Mouse (Mus musculus) stomach, postnatal 0 days (tissue): ENCODE data around the gene Mrpl43. TPM values are rescaled to one million over a fixed set of nuclear protein-coding genes. Genes with fewer than 3 reads are reported as not detected.

Experiments used
- ATAC-seq: fragments of 200-750 bp; cut with Nextera tagmentation; 2 replicates; pipeline ENCODE4 v1.8.0; 2017; ENCODE audit not compliant: low FRiP score, low TSS enrichment
- DNase-seq: peaks from one replicate; pipeline ENCODE4 v3.0.0-alpha.2; 2016; ENCODE audit warnings: low spot score
- H3K27ac ChIP-seq: fragments of 300-500 bp; sonication (generic); replicated peaks from 2 replicates; pipeline ENCODE4 v1.5.1; 2014; ENCODE audit warnings: mild to moderate bottlenecking, control low read depth
- H3K27me3 ChIP-seq: fragments of 300-500 bp; sonication (generic); 2 replicates; pipeline ENCODE4 v1.6.1; 2014; ENCODE audit warnings: low read length; ENCODE audit not compliant: control insufficient read depth, insufficient read depth
- H3K36me3 ChIP-seq: fragments of 300-500 bp; sonication (generic); 2 replicates; pipeline ENCODE4 v1.6.1; 2014; ENCODE audit warnings: low read length, mixed read lengths; ENCODE audit not compliant: control insufficient read depth, insufficient read depth
- H3K4me1 ChIP-seq: fragments of 300-500 bp; sonication (generic); replicated peaks from 2 replicates; pipeline ENCODE4 v1.6.1; 2014; ENCODE audit warnings: antibody characterized with exemption; ENCODE audit not compliant: control insufficient read depth, insufficient read depth
- H3K4me2 ChIP-seq: fragments of 300-500 bp; sonication (generic); replicated peaks from 2 replicates; pipeline ENCODE4 v1.6.1; 2014; ENCODE audit warnings: low read depth, mild to moderate bottlenecking, control low read depth, moderate library complexity
- H3K4me3 ChIP-seq: fragments of 300-500 bp; sonication (generic); 2 replicates; pipeline ENCODE4 v1.5.1; 2014; ENCODE audit warnings: low read depth, low read length, control low read depth
- H3K9ac ChIP-seq: fragments of 300-500 bp; sonication (generic); 2 replicates; pipeline ENCODE4 v1.6.1; 2014; ENCODE audit warnings: mild to moderate bottlenecking, low read length, control low read depth, mixed read lengths
- H3K9me3 ChIP-seq: fragments of 300-500 bp; sonication (generic); 2 replicates; pipeline ENCODE4 v1.6.1; 2016; ENCODE audit warnings: low read length; ENCODE audit not compliant: control insufficient read depth
- CTCF ChIP-seq: IDR thresholded peaks from 2 replicates; pipeline ENCODE4 v1.5.1; 2016; ENCODE audit warnings: antibody characterized with exemption, low read depth, mild to moderate bottlenecking, moderate library complexity
- EP300 ChIP-seq: optimal IDR thresholded peaks from 2 replicates; pipeline ENCODE3; 2016; ENCODE audit warnings: antibody characterized with exemption
- WGBS: fragments of 180-500 bp; shearing (Covaris S2); extraction: QIAGEN DNeasy Blood & Tissue Kit; methylation state at CpG from one replicate; pipeline ENCODE4 v1.1.7; 2014; 5-methylcytosine and 5-hydroxymethylcytosine counted together
- polyA plus RNA-seq: library from polyadenylated mRNA; unstranded; fragments of >200 nt; fragmentation: Nextera tagmentation; extraction: Ambion mirVana; gene quantifications from 2 replicates; pipeline ENCODE4 v1.2.1, GENCODE M21; 2015

Mrpl43 gene
- polyA plus RNA-seq, 1 experiment from 2014 or later = 67.2 TPM

GRCm38 (mm10) chr19:45018351-45018831 is 12.1 kb upstream of the Mrpl43 start:
- H3K9ac ChIP-seq = peak overlapping the region; percentile 85
- ATAC-seq (no peak), DNase-seq (no peak)
- H3K27ac ChIP-seq = peak overlapping the region; percentile 99
- no peak for TF ChIP-seq EP300
- no peak for TF ChIP-seq CTCF
- no peaks in the 10 kb centered on the region; the same call in 1 of the 2 replicates for H3K36me3 ChIP-seq
- H3K27me3 ChIP-seq = no peaks in the 10 kb centered on the region
- H3K4me3 ChIP-seq = peak overlapping the region; percentile 63
- 1% methylated on average over 11 of the region's 13 CpGs for WGBS
- H3K9me3 ChIP-seq = no peaks in the 10 kb centered on the region
- peaks cover 7% of the 10 kb centered on the region for H3K4me1 ChIP-seq
- peak overlapping the region; percentile 95 for H3K4me2 ChIP-seq

DNA sequence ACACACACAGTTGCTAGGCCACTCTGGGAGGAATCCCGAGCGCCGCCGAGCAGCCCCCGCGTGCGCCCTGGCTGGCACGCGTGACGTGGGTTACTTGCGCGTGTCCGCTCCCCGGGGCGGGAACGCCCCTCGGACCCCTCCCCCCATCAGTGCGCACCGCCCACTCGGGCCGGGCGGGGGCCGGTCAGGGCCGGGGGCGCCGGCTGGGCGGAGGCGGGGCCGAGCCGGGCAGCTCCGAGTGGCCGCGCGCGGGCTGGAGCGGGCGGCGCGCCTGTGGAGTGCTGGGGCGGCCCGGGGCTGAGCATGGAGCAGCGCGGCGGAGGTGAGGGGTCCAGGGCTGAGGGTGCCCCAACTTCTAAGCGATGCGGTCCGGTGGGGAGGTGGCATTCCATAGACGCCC is 11.7 kb upstream of the Mrpl43 start:
- Histone ChIP-seq H3K36me3 (no peaks in the 10 kb centered on the region), H3K9me3 (no peaks in the 10 kb centered on the region), H3K27me3 (no peaks in the 10 kb centered on the region), H3K27ac (peak overlapping the region; percentile 99), H3K4me3 (peak overlapping the region; percentile 63), H3K9ac (peak overlapping the region; percentile 85), H3K4me2 (peak overlapping the region; percentile 95), H3K4me1 (peaks cover 7% of the 10 kb centered on the region)
- TF ChIP-seq EP300 = no peak
- no peak for TF ChIP-seq CTCF
- ATAC-seq (peak; percentile 59), DNase-seq (peak; percentile 91)
- WGBS = under 1% methylated on average over 36 of the region's 48 CpGs

DNA sequence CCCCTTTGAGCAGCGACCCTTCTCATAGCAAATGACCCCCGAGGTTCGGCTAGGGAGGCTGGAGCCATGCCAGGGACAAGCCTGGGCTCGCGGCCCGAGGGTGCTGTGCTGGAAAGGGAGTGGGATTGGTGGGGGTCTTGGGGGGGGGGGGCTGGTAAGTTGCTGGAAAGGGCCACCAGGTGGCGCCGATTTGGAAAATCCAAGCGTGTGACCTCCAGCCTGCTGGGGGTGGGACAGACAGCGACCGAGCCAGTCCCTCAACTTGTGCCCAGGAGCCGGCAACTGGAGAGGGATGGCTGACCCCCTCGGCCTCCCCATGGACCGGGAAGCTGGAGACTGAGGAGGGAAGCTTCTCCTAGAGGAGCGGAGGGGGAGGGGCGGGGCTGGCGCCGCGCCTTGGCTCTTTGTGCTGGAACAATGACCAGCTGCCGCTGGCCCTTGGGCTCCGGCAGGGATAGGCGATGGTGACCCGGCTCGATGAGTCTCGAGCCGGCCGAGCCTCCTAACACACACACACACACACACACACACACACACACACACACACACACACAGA is 11.1 kb upstream of the Mrpl43 start:
- Histone ChIP-seq H3K4me2 (peak overlapping the region; percentile 95), H3K27me3 (no peaks in the 10 kb centered on the region), H3K9ac (peak overlapping the region; percentile 85), H3K36me3 (no peaks in the 10 kb centered on the region; the same call in 1 of the 2 replicates), H3K9me3 (no peaks in the 10 kb centered on the region), H3K27ac (peak overlapping the region; percentile 99), H3K4me3 (peak overlapping the region; percentile 63), H3K4me1 (peaks cover 7% of the 10 kb centered on the region)
- peak; percentile 67 for TF ChIP-seq CTCF
- TF ChIP-seq EP300 = no peak
- WGBS = 0% methylated on average over 21 of the region's 27 CpGs
- DNase-seq = peak; percentile 86
- ATAC-seq = peak; percentile 10; the same call in 1 of the 2 replicates

- peak overlapping the region; percentile 63 for H3K4me3 ChIP-seq
- H3K9ac ChIP-seq = peak overlapping the region; percentile 85
- H3K36me3 ChIP-seq = peaks cover 3% of the 10 kb centered on the region; the same call in 1 of the 2 replicates
- peaks cover 7% of the 10 kb centered on the region for H3K4me1 ChIP-seq
- under 1% methylated on average over 16 of the region's 18 CpGs for WGBS
- peak overlapping the region; percentile 99 for H3K27ac ChIP-seq
- no peaks in the 10 kb centered on the region for H3K27me3 ChIP-seq
- TF ChIP-seq CTCF = no peak
- TF ChIP-seq EP300 = no peak
- DNase-seq (peak; percentile 84), ATAC-seq (peak; percentile 7; the same call in 1 of the 2 replicates)
- no peaks in the 10 kb centered on the region for H3K9me3 ChIP-seq
- peak overlapping the region; percentile 95 for H3K4me2 ChIP-seq
These were observed 10.3 kb upstream of the Mrpl43 start for GRCm38 (mm10) chr19:45016341-45017215.

DNA sequence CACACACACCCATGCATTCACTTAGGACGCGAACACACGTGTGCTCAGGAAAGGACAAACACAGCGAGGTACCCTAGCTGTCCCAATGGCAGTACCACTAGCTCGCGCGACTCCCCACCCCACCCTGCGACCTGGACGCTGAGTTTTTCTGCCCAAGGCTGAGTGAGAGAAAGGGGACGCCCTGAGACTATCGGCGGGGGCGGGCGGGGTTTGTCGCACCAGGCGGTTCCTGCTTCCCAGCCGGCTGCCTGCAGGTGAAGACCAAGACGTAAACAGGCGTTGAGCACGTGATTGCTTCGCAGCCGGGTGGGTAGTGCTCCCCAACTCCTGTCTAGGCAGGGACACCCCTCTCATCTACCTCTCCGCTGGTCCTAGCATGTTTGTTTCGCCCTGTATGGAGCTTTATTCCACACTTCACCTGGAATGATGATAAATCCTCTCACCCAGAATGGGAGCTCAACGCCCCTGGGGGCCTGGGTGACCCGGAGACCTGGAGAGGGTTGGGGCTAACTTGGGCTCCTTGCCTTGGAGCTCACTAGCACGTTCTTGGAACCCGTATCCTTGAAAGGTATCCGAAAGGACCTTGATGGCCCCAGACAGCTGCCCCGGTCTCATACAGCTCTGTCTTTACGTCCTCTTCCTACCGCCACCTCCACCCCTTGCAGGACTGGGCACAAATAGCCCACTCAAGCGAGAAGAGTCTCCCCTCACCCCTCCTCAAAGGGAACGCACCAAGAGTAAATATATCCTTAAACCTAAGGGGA is 9.5 kb upstream of the Mrpl43 start:
- Histone ChIP-seq H3K9ac (peak overlapping the region; percentile 85), H3K36me3 (peaks cover 3% of the 10 kb centered on the region; the same call in 1 of the 2 replicates), H3K4me3 (peak overlapping the region; percentile 63), H3K9me3 (no peaks in the 10 kb centered on the region), H3K27ac (peak overlapping the region; percentile 99), H3K27me3 (no peaks in the 10 kb centered on the region), H3K4me1 (peaks cover 7% of the 10 kb centered on the region), H3K4me2 (peak overlapping the region; percentile 95)
- peak; percentile 90 for DNase-seq
- under 1% methylated on average over 32 of the region's 34 CpGs for WGBS
- TF ChIP-seq CTCF (no peak), EP300 (no peak)
- ATAC-seq = peak; percentile 13
